Mouse (Mus musculus): ENCODE measurements around the gene Prnd. TPM values are rescaled to one million over a fixed set of nuclear protein-coding genes. Genes with fewer than 3 reads are reported as not detected.

The Prnd gene
- polyA plus RNA-seq, 1 experiment from 2014 or later = 11.3 TPM

DNA sequence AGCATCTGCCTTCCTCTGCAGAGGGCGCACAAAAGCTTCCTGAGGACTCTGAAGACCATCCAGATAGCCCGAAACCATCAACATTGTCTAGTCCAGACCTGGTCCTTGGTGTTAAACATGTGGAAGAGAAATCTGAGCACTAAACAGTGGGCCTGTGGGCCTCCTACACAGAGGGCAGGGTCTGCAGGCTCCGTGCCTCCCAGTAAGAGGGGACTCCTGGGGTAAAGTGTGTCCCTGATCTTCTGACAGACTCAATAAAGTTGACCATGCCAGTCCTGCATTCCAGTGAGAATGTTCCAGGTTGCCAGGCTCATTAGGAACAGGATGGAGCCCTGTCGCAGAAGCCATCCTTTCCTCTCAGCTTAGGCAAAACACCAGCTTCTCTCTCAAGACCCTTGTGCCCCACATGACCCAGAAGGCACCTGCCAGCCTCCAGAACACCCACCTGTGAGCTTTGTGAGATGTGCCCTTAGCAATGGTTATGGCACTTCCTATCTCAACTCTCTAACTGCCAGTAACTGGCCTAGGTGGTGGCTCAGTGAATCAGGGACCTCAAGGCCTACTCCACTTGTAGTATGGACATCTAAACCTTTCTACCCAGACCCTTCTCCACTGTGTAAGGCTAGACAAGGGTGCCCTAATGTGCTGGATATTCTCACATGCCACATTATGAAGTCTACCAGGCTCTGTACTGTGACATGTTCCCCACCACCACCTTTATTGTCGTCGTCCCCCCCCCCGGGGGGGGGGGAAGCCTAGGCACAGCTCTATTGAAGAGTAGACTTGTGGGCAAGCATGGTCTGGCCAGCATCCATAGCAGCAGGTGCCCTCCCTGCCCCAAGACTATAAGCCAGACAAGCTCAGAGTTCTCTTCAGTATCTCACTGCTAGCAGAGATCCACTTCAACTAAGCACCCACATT, 5.9 kb downstream of the Prnd start:
- Histone ChIP-seq H3K4me3 (no peak overlapping the region), H3K36me3 (no peaks in the 10 kb centered on the region), H3K27ac (replicated peaks) (no peak overlapping the region), H3K9me3 (no peaks in the 10 kb centered on the region), H3K27me3 (peaks cover 25% of the 10 kb centered on the region), H3K4me2 (no peak overlapping the region), H3K9ac (no peak overlapping the region), H3K4me1 (replicated peaks) (peaks cover 14% of the 10 kb centered on the region)
- WGBS = 88% methylated on average over 7 of the region's 7 CpGs
- no peak for ATAC-seq (ENCODE audit: low FRiP score, low read depth)

DNA sequence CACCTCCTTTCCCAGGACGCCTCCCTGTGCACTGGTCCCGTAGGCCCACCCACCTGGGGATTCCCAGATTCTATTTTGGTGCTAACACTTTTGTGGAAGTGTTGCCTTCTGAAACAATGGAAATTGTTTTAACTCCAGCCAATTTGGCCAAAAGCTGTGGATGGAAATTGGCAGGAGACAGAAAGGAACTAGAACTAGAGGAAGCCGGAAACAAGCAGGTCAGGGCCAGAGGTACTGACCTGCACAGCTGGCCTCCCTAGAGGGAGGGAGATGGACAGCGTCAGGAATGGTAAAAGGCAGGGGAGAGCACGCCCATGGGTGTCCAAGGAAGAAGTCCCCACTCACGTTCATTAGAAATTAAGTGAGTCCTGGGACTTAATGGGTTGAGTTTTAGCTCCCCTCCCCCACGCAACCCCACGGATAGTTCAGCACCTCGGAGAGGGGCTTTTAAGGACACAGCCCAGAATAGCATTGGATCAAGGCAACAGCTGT, 7.1 kb downstream of the Prnd start:
- H3K4me2 ChIP-seq = no peak overlapping the region
- WGBS = 65% methylated on average over 9 of the region's 9 CpGs
- ATAC-seq (ENCODE audit: low FRiP score, low read depth) = no peak

DNA sequence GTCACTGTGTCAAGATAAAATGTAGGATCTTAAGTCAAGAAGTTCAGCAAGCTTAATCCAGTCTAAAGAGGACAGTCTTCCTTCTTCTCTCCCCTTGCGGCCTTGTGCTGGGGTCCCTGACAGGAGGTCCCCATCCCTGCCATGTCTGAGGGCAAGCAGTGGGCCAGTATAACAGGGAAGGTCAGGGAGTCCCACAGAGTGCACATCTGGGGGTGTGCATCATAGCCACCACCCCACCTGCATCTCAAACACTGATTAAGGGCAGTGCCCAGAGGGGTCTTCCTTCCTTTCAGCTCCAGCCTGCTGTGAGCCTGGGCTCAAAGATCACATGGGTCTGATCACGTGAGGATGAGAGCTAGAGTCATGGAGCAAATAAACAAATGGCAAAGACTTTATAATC, 11.0 kb downstream of the Prnd start:
- Histone ChIP-seq H3K27ac (replicated peaks) (no peak overlapping the region), H3K27me3 (no peaks in the 10 kb centered on the region), H3K4me1 (replicated peaks) (no peaks in the 10 kb centered on the region), H3K36me3 (no peaks in the 10 kb centered on the region), H3K4me3 (no peak overlapping the region), H3K4me2 (no peak overlapping the region), H3K9ac (no peak overlapping the region), H3K9me3 (no peaks in the 10 kb centered on the region)
- ATAC-seq (ENCODE audit: low FRiP score, low read depth) = no peak
- WGBS = 78% methylated on average over 2 of the region's 2 CpGs

More for the DNA sequence above, 7.1 kb downstream of the Prnd start:
- Histone ChIP-seq H3K4me1 (replicated peaks) (peaks cover 9% of the 10 kb centered on the region), H3K9me3 (no peaks in the 10 kb centered on the region), H3K36me3 (no peaks in the 10 kb centered on the region), H3K9ac (no peak overlapping the region), H3K27me3 (peaks cover 16% of the 10 kb centered on the region), H3K27ac (replicated peaks) (no peak overlapping the region), H3K4me3 (no peak overlapping the region)

DNA sequence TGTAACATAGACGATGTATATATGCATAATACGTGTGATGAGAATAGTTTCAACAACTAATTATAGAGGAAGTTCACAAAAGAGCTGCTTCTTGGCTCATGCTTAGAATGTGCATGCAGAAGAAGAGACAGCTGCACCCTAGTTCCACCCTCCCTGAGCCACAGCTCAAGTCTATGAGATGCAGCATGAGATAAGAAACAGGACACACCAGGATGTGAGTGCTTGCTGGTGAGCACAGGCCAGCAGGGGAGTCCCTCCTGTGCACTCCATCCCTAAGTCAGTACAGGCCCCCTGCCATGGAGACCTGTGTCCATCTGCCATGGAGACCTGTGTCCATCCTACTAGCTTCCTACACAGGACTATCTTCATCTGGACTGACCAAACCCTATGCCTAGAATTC, 19.9 kb downstream of the Prnd start:
- no peak overlapping the region for H3K4me2 ChIP-seq
- H3K9ac ChIP-seq = no peak overlapping the region
- no peaks in the 10 kb centered on the region for H3K27me3 ChIP-seq
- no peak overlapping the region for H3K4me3 ChIP-seq
- H3K4me1 ChIP-seq (replicated peaks) = no peaks in the 10 kb centered on the region
- H3K36me3 ChIP-seq = no peaks in the 10 kb centered on the region
- ATAC-seq (ENCODE audit: low FRiP score, low read depth) = no peak
- no peaks in the 10 kb centered on the region for H3K9me3 ChIP-seq
- no peak overlapping the region for H3K27ac ChIP-seq (replicated peaks)
- WGBS = 96% methylated on average over 2 of the region's 2 CpGs

DNA sequence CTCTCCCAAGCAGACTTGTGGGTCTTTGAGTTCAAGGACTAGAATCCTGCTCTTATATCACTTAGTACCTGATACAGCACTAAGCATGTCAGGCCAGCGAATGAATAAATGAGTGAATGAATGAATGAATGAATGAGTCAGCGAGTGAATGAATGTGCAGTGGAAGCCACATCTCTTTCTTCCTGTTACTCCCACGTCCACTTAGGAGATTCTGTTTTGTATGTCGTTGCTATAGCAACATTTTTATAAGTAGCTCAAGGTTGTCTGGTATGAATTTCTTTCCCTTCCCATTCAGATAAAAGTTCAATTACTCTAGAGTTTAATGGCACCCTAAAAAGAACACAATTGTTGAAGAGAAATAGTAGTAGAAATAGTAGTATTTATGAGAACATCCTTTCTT, 20.4 kb downstream of the Prnd start:
- Histone ChIP-seq H3K36me3 (no peaks in the 10 kb centered on the region), H3K4me2 (no peak overlapping the region), H3K27ac (replicated peaks) (no peak overlapping the region), H3K4me3 (no peak overlapping the region), H3K9ac (no peak overlapping the region), H3K9me3 (no peaks in the 10 kb centered on the region), H3K4me1 (replicated peaks) (no peaks in the 10 kb centered on the region), H3K27me3 (no peaks in the 10 kb centered on the region)
- no peak for ATAC-seq (ENCODE audit: low FRiP score, low read depth)
- 79% methylated on average over 4 of the region's 4 CpGs for WGBS

DNA sequence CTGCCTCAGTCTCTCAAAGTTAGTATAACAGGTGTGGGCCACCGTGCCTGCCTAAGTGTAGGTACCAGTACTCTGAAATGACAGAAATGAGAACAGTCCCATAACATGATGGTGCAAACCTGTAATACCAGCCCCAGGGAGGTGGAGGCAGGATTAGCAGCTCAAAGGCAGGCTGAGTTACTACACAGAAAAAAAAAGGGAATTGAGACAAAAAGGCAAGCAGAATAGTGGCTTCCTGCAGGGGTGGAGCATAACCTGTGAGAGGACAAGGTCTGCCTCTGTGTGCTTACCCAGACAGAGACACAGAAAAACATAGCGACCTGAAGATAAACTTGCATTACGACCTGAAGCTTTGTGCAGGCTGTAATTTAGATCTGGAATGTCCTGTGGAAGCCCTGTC, 26.0 kb downstream of the Prnd start:
- ATAC-seq (ENCODE audit: low FRiP score, low read depth) = no peak
- 78% methylated on average over 3 of the region's 3 CpGs for WGBS
- no peak overlapping the region for H3K9ac ChIP-seq
- no peak overlapping the region for H3K27ac ChIP-seq (replicated peaks)
- H3K4me2 ChIP-seq = no peak overlapping the region
- H3K27me3 ChIP-seq = no peaks in the 10 kb centered on the region
- H3K4me3 ChIP-seq = no peak overlapping the region
- no peaks in the 10 kb centered on the region for H3K36me3 ChIP-seq
- H3K9me3 ChIP-seq = no peaks in the 10 kb centered on the region
- H3K4me1 ChIP-seq (replicated peaks) = no peaks in the 10 kb centered on the region

DNA sequence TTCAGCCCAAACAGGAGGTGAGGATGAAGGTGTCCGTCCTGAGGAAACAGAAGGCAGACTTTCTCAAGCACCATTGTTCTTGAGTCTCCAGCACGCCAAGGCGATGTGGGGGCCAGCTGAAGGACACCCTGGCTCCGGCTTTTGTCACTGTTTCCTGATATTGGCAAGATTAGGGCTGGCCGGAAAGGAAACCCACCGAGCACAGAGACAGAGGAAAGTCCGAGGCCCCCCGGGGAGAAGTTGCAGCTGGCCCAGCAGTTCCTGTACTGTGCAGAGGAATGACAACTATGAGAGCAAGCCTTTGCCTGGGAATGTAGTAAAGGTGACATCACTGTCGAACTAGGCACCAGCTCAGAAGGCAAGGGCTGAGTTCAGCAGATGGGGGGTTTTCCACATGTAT, 30.2 kb downstream of the Prnd start:
- Histone ChIP-seq H3K4me2 (no peak overlapping the region), H3K4me3 (no peak overlapping the region), H3K4me1 (replicated peaks) (no peaks in the 10 kb centered on the region), H3K9ac (no peak overlapping the region), H3K27me3 (no peaks in the 10 kb centered on the region), H3K9me3 (no peaks in the 10 kb centered on the region), H3K27ac (replicated peaks) (no peak overlapping the region), H3K36me3 (no peaks in the 10 kb centered on the region)
- 0 out of 2 replicates have a peak, but pooled peaks have one; percentile 38 for ATAC-seq (ENCODE audit: low FRiP score, low read depth)
- 54% methylated on average over 9 of the region's 9 CpGs for WGBS

DNA sequence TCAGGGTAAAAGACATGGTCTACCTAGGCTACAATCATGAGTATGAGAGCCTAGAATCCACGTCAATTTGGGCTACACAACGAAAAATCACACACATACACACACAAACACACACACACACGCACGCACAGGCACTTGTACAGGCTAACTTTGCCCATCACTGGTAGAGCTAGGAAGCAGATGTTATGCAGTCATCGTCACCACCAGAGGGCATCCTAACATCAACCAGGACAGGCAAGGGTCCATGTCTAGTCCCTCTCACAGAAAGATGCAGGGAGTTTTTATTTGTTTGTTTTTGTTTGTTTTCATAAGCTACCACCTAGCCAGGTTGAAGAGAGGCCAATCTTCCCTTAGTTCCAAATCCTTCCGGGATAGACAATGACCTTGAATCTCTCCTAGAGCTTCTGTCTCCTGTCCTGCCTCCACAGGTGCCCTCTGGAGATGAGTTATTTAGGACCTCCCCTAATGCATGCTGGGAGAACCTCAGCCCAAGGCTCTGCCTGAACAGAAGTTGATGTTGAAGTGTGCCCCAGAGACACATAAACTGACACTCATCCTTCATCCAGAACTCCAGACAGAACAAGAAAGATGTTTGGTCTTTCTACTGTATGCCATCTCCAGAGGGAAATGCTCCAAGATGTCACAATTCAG, 32.0 kb downstream of the Prnd start:
- Histone ChIP-seq H3K4me3 (no peak overlapping the region), H3K4me2 (no peak overlapping the region), H3K9me3 (no peaks in the 10 kb centered on the region), H3K9ac (no peak overlapping the region), H3K4me1 (replicated peaks) (no peaks in the 10 kb centered on the region), H3K36me3 (no peaks in the 10 kb centered on the region), H3K27ac (replicated peaks) (no peak overlapping the region), H3K27me3 (no peaks in the 10 kb centered on the region)
- 18% methylated on average over 6 of the region's 6 CpGs for WGBS
- peak; percentile 83; the same call in 1 of the 2 replicates for ATAC-seq (ENCODE audit: low FRiP score, low read depth)

DNA sequence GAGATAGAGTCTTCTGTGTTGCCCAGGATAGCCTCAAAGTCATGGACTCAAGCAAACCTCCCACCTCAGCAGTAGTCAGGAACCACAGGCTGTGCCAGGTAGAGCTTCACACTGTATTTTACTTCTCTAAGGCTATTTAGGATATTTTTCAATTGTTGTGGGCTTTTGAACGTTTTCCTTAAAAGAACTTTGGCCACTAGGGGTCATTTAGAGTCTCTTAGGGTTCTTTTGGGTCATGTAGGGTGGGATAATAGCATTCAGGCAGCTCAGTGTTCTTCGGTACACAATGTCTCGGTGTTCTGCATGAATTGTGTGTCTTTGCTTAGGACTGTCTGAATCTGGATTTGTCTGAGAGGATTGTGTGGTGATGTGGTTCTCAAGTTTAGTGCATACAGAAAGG, 37.3 kb downstream of the Prnd start:
- no peak overlapping the region for H3K4me2 ChIP-seq
- no peak overlapping the region for H3K27ac ChIP-seq (replicated peaks)
- no peaks in the 10 kb centered on the region for H3K36me3 ChIP-seq
- H3K4me1 ChIP-seq (replicated peaks) = 0 out of 2 replicates have a peak, but pooled peaks cover under 1% of the 10 kb centered on the region
- H3K4me3 ChIP-seq = no peak overlapping the region
- H3K27me3 ChIP-seq = no peaks in the 10 kb centered on the region
- no peak for ATAC-seq (ENCODE audit: low FRiP score, low read depth)
- H3K9ac ChIP-seq = no peak overlapping the region
- no peaks in the 10 kb centered on the region for H3K9me3 ChIP-seq
- 38% methylated on average over 3 of the region's 3 CpGs for WGBS

DNA sequence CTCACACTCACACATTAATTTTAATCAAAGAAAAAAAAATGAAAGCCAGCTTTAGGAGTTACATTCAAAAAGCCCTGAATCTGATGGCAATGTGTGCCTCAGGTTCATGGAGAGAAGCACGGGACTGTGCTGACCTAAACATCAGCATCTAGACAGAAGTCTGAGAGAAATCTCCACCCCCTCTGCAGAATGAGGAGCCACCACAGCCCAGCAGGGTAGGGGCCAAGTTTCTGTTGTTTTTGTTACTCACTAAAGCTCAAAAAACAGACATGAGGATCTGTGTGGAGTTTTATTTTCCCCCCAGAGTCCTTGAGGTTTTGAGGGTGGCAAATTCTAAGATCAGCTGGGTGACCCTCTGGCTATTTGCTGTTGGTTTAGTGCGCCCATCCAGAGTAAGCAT, 37.9 kb downstream of the Prnd start:
- Histone ChIP-seq H3K36me3 (no peaks in the 10 kb centered on the region), H3K27ac (replicated peaks) (no peak overlapping the region), H3K4me1 (replicated peaks) (0 out of 2 replicates have a peak, but pooled peaks cover 6% of the 10 kb centered on the region), H3K4me2 (no peak overlapping the region), H3K27me3 (no peaks in the 10 kb centered on the region), H3K9me3 (no peaks in the 10 kb centered on the region), H3K4me3 (no peak overlapping the region), H3K9ac (no peak overlapping the region)
- ATAC-seq (ENCODE audit: low FRiP score, low read depth) = no peak
- 82% methylated on average over 2 of the region's 2 CpGs for WGBS

DNA sequence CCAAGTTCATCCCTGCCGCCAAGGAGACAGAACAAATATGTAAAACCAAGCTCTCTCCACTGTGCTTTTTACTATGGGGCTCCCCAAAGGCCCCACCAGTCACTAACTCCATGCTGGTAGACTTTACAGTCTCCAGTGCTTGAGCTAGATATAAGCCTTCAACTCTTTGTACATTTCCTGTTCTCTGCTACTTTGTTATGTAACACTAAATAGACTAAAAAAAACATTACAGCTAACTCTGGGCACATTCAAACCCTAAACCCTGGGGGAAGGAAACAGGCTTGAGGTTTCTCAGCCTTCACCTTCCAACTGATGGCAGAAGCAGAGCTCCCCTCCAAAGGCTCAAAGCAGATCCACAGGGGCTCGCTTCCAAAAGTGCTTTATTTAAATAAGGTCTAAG, 41.8 kb downstream of the Prnd start:
- ATAC-seq (ENCODE audit: low FRiP score, low read depth) = no peak
- H3K9ac ChIP-seq = no peak overlapping the region
- H3K4me2 ChIP-seq = no peak overlapping the region
- H3K4me1 ChIP-seq (replicated peaks) = 0 out of 2 replicates have a peak, but pooled peaks cover 10% of the 10 kb centered on the region
- no peak overlapping the region for H3K4me3 ChIP-seq
- H3K36me3 ChIP-seq = peaks cover 10% of the 10 kb centered on the region
- 86% methylated on average over 2 of the region's 2 CpGs for WGBS
- H3K27ac ChIP-seq (replicated peaks) = no peak overlapping the region
- H3K9me3 ChIP-seq = no peaks in the 10 kb centered on the region
- no peaks in the 10 kb centered on the region for H3K27me3 ChIP-seq

DNA sequence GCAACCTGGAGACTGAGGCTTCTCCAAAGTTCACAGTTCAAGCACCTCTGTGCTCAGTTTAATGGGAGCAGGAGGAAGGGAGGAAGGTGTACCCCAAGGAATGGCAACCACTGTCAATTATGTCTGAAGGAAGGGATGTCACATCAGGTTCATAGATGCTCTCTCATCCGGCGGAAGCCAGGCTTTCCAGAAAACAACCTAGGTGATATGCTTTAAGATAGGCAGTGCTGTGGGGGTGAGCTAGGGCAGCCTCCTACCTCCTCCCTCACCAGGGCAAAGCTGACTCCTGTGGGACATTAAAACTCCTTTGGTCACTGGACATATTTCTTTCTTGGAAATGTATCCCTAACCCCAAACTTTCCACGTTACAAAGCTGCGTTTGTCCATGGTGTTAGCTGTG, 42.5 kb downstream of the Prnd start:
- no peak overlapping the region for H3K27ac ChIP-seq (replicated peaks)
- no peaks in the 10 kb centered on the region for H3K9me3 ChIP-seq
- peaks cover 15% of the 10 kb centered on the region for H3K36me3 ChIP-seq
- no peak overlapping the region for H3K4me3 ChIP-seq
- H3K9ac ChIP-seq = no peak overlapping the region
- H3K27me3 ChIP-seq = no peaks in the 10 kb centered on the region
- no peak for ATAC-seq (ENCODE audit: low FRiP score, low read depth)
- H3K4me2 ChIP-seq = no peak overlapping the region
- 0 out of 2 replicates have a peak, but pooled peaks cover 10% of the 10 kb centered on the region for H3K4me1 ChIP-seq (replicated peaks)
- WGBS = 84% methylated on average over 4 of the region's 4 CpGs

Measured in hindbrain, embryonic 15.5 days (tissue).